Mouse (Mus musculus) lung, embryonic 15.5 days (tissue): ENCODE measurements around the gene Rnf17. TPM values are rescaled to one million over a fixed set of nuclear protein-coding genes. Genes with fewer than 3 reads are reported as not detected.

Experiments used
- ATAC-seq: fragments of 200-750 bp; cut with Nextera tagmentation; 2 replicates; pipeline ENCODE4 v1.8.0; 2017; ENCODE audit warnings: moderate number of reproducible peaks, borderline replicate concordance; ENCODE audit not compliant: low FRiP score, low TSS enrichment; ENCODE audit errors: extremely low read depth
- H3K27ac ChIP-seq: fragments of 300-500 bp; sonication (generic); 2 replicates; pipeline ENCODE4 v1.5.1; 2015; ENCODE audit warnings: moderate library complexity, mild to moderate bottlenecking, inconsistent platforms
- H3K27me3 ChIP-seq: fragments of 300-500 bp; sonication (generic); 2 replicates; pipeline ENCODE4 v1.6.1; 2015; ENCODE audit warnings: inconsistent platforms
- H3K36me3 ChIP-seq: fragments of 300-500 bp; sonication (generic); 2 replicates; pipeline ENCODE4 v1.6.1; 2015; ENCODE audit warnings: inconsistent platforms
- H3K4me1 ChIP-seq: fragments of 300-500 bp; sonication (generic); 2 replicates; pipeline ENCODE4 v1.6.1; 2015; ENCODE audit warnings: inconsistent platforms
- H3K4me2 ChIP-seq: fragments of 300-500 bp; sonication (generic); 2 replicates; pipeline ENCODE4 v1.6.1; 2015; ENCODE audit warnings: inconsistent platforms, mild to moderate bottlenecking, moderate library complexity
- H3K4me3 ChIP-seq: fragments of 300-500 bp; sonication (generic); 2 replicates; pipeline ENCODE4 v1.5.1; 2015; ENCODE audit warnings: mild to moderate bottlenecking, inconsistent platforms
- H3K9ac ChIP-seq: fragments of 300-500 bp; sonication (generic); 2 replicates; pipeline ENCODE4 v1.6.1; 2015; ENCODE audit warnings: inconsistent platforms
- H3K9me3 ChIP-seq: fragments of 300-500 bp; sonication (generic); 2 replicates; pipeline ENCODE4 v1.6.1; 2016; ENCODE audit warnings: inconsistent platforms
- WGBS: fragments of 180-500 bp; shearing (Covaris S2); methylation state at CpG from one replicate; pipeline ENCODE4 v1.1.7; 2015; 5-methylcytosine and 5-hydroxymethylcytosine counted together
- polyA plus RNA-seq: library from polyadenylated mRNA; unstranded; fragments of >200 nt; fragmentation: Nextera tagmentation; extraction: Ambion mirVana; gene quantifications from 2 replicates; pipeline ENCODE4 v1.2.1, GENCODE M21; 2015

The Rnf17 gene
- polyA plus RNA-seq, 1 experiment from 2014 or later = 1.9 TPM

- H3K4me3 ChIP-seq = no peak overlapping the region
- no peaks in the 10 kb centered on the region for H3K27me3 ChIP-seq
- no peak for ATAC-seq
- no peak overlapping the region for H3K4me2 ChIP-seq
- H3K9me3 ChIP-seq = no peaks in the 10 kb centered on the region
- peaks cover 16% of the 10 kb centered on the region for H3K4me1 ChIP-seq
- no peak overlapping the region for H3K27ac ChIP-seq
- H3K36me3 ChIP-seq = no peaks in the 10 kb centered on the region
- no peak overlapping the region for H3K9ac ChIP-seq
These were observed 24.6 kb upstream of the Rnf17 start for GRCm38 (mm10) chr14:56377745-56378144.

- no peaks in the 10 kb centered on the region for H3K27me3 ChIP-seq
- no peak overlapping the region for H3K4me3 ChIP-seq
- H3K36me3 ChIP-seq = no peaks in the 10 kb centered on the region
- H3K4me2 ChIP-seq = peak overlapping the region; percentile 16; the same call in 1 of the 2 replicates
- ATAC-seq = no peak
- no peak overlapping the region for H3K9ac ChIP-seq
- WGBS = 38% methylated on average over 9 of the region's 9 CpGs
- H3K4me1 ChIP-seq = peaks cover 16% of the 10 kb centered on the region
- no peaks in the 10 kb centered on the region for H3K9me3 ChIP-seq
- no peak overlapping the region for H3K27ac ChIP-seq
These were observed 23.0 kb upstream of the Rnf17 start for GRCm38 (mm10) chr14:56379336-56379735.

- H3K36me3 ChIP-seq = no peaks in the 10 kb centered on the region
- peaks cover 16% of the 10 kb centered on the region for H3K4me1 ChIP-seq
- no peak overlapping the region for H3K4me3 ChIP-seq
- H3K9me3 ChIP-seq = no peaks in the 10 kb centered on the region
- ATAC-seq = no peak
- H3K9ac ChIP-seq = no peak overlapping the region
- H3K27me3 ChIP-seq = no peaks in the 10 kb centered on the region
- no peak overlapping the region for H3K27ac ChIP-seq
- H3K4me2 ChIP-seq = no peak overlapping the region
- 73% methylated on average over 4 of the region's 4 CpGs for WGBS
These were observed 20.0 kb upstream of the Rnf17 start for GRCm38 (mm10) chr14:56382366-56382765.

- Histone ChIP-seq H3K27ac (no peak overlapping the region), H3K36me3 (no peaks in the 10 kb centered on the region), H3K27me3 (no peaks in the 10 kb centered on the region), H3K9me3 (no peaks in the 10 kb centered on the region), H3K4me1 (0 out of 2 replicates have a peak, but pooled peaks cover 10% of the 10 kb centered on the region), H3K4me2 (no peak overlapping the region), H3K4me3 (no peak overlapping the region), H3K9ac (no peak overlapping the region)
- ATAC-seq = no peak
- 71% methylated on average over 3 of the region's 3 CpGs for WGBS
These were observed 12.1 kb upstream of the Rnf17 start for GRCm38 (mm10) chr14:56390247-56390646.

- no peak overlapping the region for H3K4me3 ChIP-seq
- H3K4me2 ChIP-seq = no peak overlapping the region
- no peaks in the 10 kb centered on the region for H3K36me3 ChIP-seq
- H3K4me1 ChIP-seq = 0 out of 2 replicates have a peak, but pooled peaks cover 10% of the 10 kb centered on the region
- 0 out of 2 replicates have a peak overlapping the region, but pooled peaks have one; percentile 39 for H3K27ac ChIP-seq
- peak; percentile 78 for ATAC-seq
- H3K9me3 ChIP-seq = no peaks in the 10 kb centered on the region
- 10% methylated on average over 2 of the region's 2 CpGs for WGBS
- no peak overlapping the region for H3K9ac ChIP-seq
- no peaks in the 10 kb centered on the region for H3K27me3 ChIP-seq
These were observed 8.6 kb upstream of the Rnf17 start for GRCm38 (mm10) chr14:56393704-56394312.

- ATAC-seq = no peak
- Histone ChIP-seq H3K36me3 (no peaks in the 10 kb centered on the region), H3K9ac (no peak overlapping the region), H3K9me3 (no peaks in the 10 kb centered on the region), H3K27me3 (no peaks in the 10 kb centered on the region), H3K4me2 (no peak overlapping the region), H3K4me3 (no peak overlapping the region), H3K4me1 (0 out of 2 replicates have a peak, but pooled peaks cover 7% of the 10 kb centered on the region), H3K27ac (no peak overlapping the region)
These were observed 4.4 kb upstream of the Rnf17 start for GRCm38 (mm10) chr14:56398001-56398400.

- Histone ChIP-seq H3K4me1 (no peaks in the 10 kb centered on the region), H3K9ac (no peak overlapping the region), H3K4me2 (no peak overlapping the region), H3K27me3 (no peaks in the 10 kb centered on the region), H3K27ac (no peak overlapping the region), H3K4me3 (no peak overlapping the region), H3K9me3 (no peaks in the 10 kb centered on the region), H3K36me3 (no peaks in the 10 kb centered on the region)
- 87% methylated on average over 2 of the region's 2 CpGs for WGBS
- ATAC-seq = no peak
These were observed 643 bp downstream of the Rnf17 start for GRCm38 (mm10) chr14:56403072-56403375.

GRCm38 (mm10) chr14:56462090-56462489 lies 59.7 kb downstream of the Rnf17 start:
- WGBS = 17% methylated on average over 2 of the region's 2 CpGs
- H3K4me1 ChIP-seq = 0 out of 2 replicates have a peak, but pooled peaks cover 3% of the 10 kb centered on the region
- no peaks in the 10 kb centered on the region for H3K36me3 ChIP-seq
- H3K27ac ChIP-seq = no peak overlapping the region
- ATAC-seq = no peak
- no peaks in the 10 kb centered on the region for H3K9me3 ChIP-seq
- H3K27me3 ChIP-seq = no peaks in the 10 kb centered on the region
- no peak overlapping the region for H3K4me2 ChIP-seq
- H3K4me3 ChIP-seq = no peak overlapping the region
- no peak overlapping the region for H3K9ac ChIP-seq

GRCm38 (mm10) chr14:56462729-56463128 lies 60.3 kb downstream of the Rnf17 start:
- no peaks in the 10 kb centered on the region for H3K27me3 ChIP-seq
- 24% methylated on average over 1 of the region's 1 CpGs for WGBS

GRCm38 (mm10) chr14:56468145-56468544 lies 65.8 kb downstream of the Rnf17 start:
- H3K27ac ChIP-seq = no peak overlapping the region
- H3K9me3 ChIP-seq = no peaks in the 10 kb centered on the region
- H3K9ac ChIP-seq = no peak overlapping the region
- no peak overlapping the region for H3K4me2 ChIP-seq
- no peak for ATAC-seq
- WGBS = 24% methylated on average over 1 of the region's 1 CpGs
- H3K36me3 ChIP-seq = no peaks in the 10 kb centered on the region
- no peak overlapping the region for H3K4me3 ChIP-seq
- H3K27me3 ChIP-seq = no peaks in the 10 kb centered on the region
- no peaks in the 10 kb centered on the region for H3K4me1 ChIP-seq

More at GRCm38 (mm10) chr14:56462729-56463128, 60.3 kb downstream of the Rnf17 start:
- H3K36me3 ChIP-seq = no peaks in the 10 kb centered on the region
- no peak overlapping the region for H3K9ac ChIP-seq
- H3K4me1 ChIP-seq = 0 out of 2 replicates have a peak, but pooled peaks cover 3% of the 10 kb centered on the region
- H3K4me2 ChIP-seq = no peak overlapping the region
- ATAC-seq = no peak
- no peak overlapping the region for H3K4me3 ChIP-seq
- H3K9me3 ChIP-seq = no peaks in the 10 kb centered on the region
- no peak overlapping the region for H3K27ac ChIP-seq

- no peak overlapping the region for H3K27ac ChIP-seq
- no peak overlapping the region for H3K4me3 ChIP-seq
- H3K27me3 ChIP-seq = no peaks in the 10 kb centered on the region
- no peak overlapping the region for H3K9ac ChIP-seq
- no peak overlapping the region for H3K4me2 ChIP-seq
- no peaks in the 10 kb centered on the region for H3K36me3 ChIP-seq
- H3K4me1 ChIP-seq = no peaks in the 10 kb centered on the region
- H3K9me3 ChIP-seq = no peaks in the 10 kb centered on the region
- ATAC-seq = no peak
These were observed 87.4 kb downstream of the Rnf17 start for GRCm38 (mm10) chr14:56489806-56490205.

- H3K36me3 ChIP-seq = no peaks in the 10 kb centered on the region
- H3K9ac ChIP-seq = no peak overlapping the region
- no peak for ATAC-seq
- WGBS = 63% methylated on average over 4 of the region's 4 CpGs
- H3K27ac ChIP-seq = no peak overlapping the region
- H3K27me3 ChIP-seq = no peaks in the 10 kb centered on the region
- H3K9me3 ChIP-seq = no peaks in the 10 kb centered on the region
- no peak overlapping the region for H3K4me2 ChIP-seq
- H3K4me3 ChIP-seq = no peak overlapping the region
- H3K4me1 ChIP-seq = no peaks in the 10 kb centered on the region
These were observed 100.0 kb downstream of the Rnf17 start for GRCm38 (mm10) chr14:56502407-56502806.

GRCm38 (mm10) chr14:56506743-56507142 lies 104.4 kb downstream of the Rnf17 start:
- Histone ChIP-seq H3K9me3 (no peaks in the 10 kb centered on the region), H3K27ac (no peak overlapping the region), H3K36me3 (no peaks in the 10 kb centered on the region), H3K4me1 (no peaks in the 10 kb centered on the region), H3K27me3 (no peaks in the 10 kb centered on the region), H3K4me2 (no peak overlapping the region), H3K9ac (no peak overlapping the region), H3K4me3 (no peak overlapping the region)
- WGBS = 55% methylated on average over 3 of the region's 3 CpGs
- ATAC-seq = no peak
